Mouse (Mus musculus) liver, embryonic 12.5 days (tissue): ENCODE results near the gene Tardbp. TPM values are rescaled to one million over a fixed set of nuclear protein-coding genes. Genes with fewer than 3 reads are reported as not detected.

Source experiments
- ATAC-seq: fragments of 200-750 bp; cut with Nextera tagmentation; 2 replicates; pipeline ENCODE4 v1.8.0; 2017; ENCODE audit warnings: moderate number of reproducible peaks, mild to moderate bottlenecking, moderate library complexity
- H3K27ac ChIP-seq: fragments of 300-500 bp; sonication (generic); 2 replicates; pipeline ENCODE4 v1.5.1; 2016; ENCODE audit warnings: mild to moderate bottlenecking
- H3K27me3 ChIP-seq: fragments of 300-500 bp; sonication (generic); replicated peaks from 2 replicates; pipeline ENCODE4 v1.6.1; 2016; ENCODE audit warnings: mild to moderate bottlenecking, moderate library complexity
- H3K36me3 ChIP-seq: fragments of 300-500 bp; sonication (generic); 2 replicates; pipeline ENCODE4 v1.6.1; 2016; ENCODE audit warnings: mild to moderate bottlenecking, moderate library complexity
- H3K4me1 ChIP-seq: fragments of 300-500 bp; sonication (generic); 2 replicates; pipeline ENCODE4 v1.6.1; 2016
- H3K4me2 ChIP-seq: fragments of 300-500 bp; sonication (generic); 2 replicates; pipeline ENCODE4 v1.6.1; 2016; ENCODE audit warnings: mild to moderate bottlenecking, moderate library complexity
- H3K4me3 ChIP-seq: fragments of 300-500 bp; sonication (generic); 2 replicates; pipeline ENCODE4 v1.5.1; 2016; ENCODE audit warnings: mild to moderate bottlenecking, moderate library complexity
- H3K9ac ChIP-seq: fragments of 300-500 bp; sonication (generic); 2 replicates; pipeline ENCODE4 v1.6.1; 2016; ENCODE audit warnings: mild to moderate bottlenecking, moderate library complexity
- H3K9me3 ChIP-seq: fragments of 300-500 bp; sonication (generic); replicated peaks from 2 replicates; pipeline ENCODE4 v1.6.1; 2016; ENCODE audit warnings: mild to moderate bottlenecking, moderate library complexity
- WGBS: fragments of 180-500 bp; shearing (Covaris S2); methylation state at CpG from one replicate; pipeline ENCODE4 v1.1.7; 2016; ENCODE audit not compliant: insufficient replicate concordance; 5-methylcytosine and 5-hydroxymethylcytosine counted together
- polyA plus RNA-seq: library from polyadenylated mRNA; unstranded; fragments of >200 nt; fragmentation: Nextera tagmentation; extraction: Ambion mirVana; gene quantifications from 2 replicates; pipeline ENCODE4 v1.2.1, GENCODE M21; 2016

Gene Tardbp
- polyA plus RNA-seq, 1 experiment from 2014 or later, result 220 TPM

DNA sequence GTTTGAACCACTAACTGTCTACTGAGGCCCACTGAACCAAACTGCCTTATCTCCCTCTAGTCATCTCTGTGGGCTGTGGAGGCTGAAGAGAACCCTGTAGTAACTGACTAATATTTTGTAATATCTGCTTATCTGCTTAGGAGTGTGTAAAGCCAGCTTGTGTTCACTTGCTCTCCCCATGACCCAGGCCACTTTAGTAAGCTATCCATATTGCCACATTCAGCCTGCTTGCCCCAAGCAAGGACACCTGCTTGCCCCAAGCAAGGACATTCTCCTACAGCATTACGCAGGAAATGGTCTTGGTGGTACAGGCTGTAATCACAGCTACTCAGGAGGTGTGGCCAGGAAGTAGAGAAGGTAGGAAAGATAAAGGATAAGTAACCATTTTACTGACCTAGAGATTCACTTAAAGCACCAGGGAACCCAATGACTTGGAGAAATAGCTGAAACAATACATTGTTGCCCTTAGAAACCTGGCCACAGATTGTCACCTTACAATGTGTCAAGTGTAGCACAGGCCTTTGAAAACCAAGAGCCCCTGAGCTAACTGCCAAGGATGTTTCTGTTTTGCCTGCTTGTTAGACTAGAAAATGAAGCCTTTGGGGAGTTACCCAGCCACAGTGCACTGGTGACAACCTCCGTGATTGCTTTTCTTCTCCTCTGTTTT is 6.7 kb upstream of the Tardbp start:
- Histone ChIP-seq H3K4me1 (peaks cover 17% of the 10 kb centered on the region), H3K27ac (no peak overlapping the region), H3K4me2 (no peak overlapping the region), H3K9ac (no peak overlapping the region), H3K9me3 (no peaks in the 10 kb centered on the region), H3K27me3 (no peaks in the 10 kb centered on the region), H3K4me3 (no peak overlapping the region), H3K36me3 (no peaks in the 10 kb centered on the region)
- WGBS, result 31% methylated on average over 2 of the region's 2 CpGs
- ATAC-seq, result peak; percentile 42; the same call in 1 of the 2 replicates

GRCm38 (mm10) chr4:148632013-148632692 is 5.3 kb upstream of the Tardbp start:
- Histone ChIP-seq H3K27ac (no peak overlapping the region), H3K9me3 (no peaks in the 10 kb centered on the region), H3K27me3 (no peaks in the 10 kb centered on the region), H3K9ac (no peak overlapping the region), H3K36me3 (no peaks in the 10 kb centered on the region), H3K4me2 (no peak overlapping the region), H3K4me3 (no peak overlapping the region), H3K4me1 (peaks cover 15% of the 10 kb centered on the region)
- 68% methylated on average over 3 of the region's 3 CpGs for WGBS
- no peak for ATAC-seq

DNA sequence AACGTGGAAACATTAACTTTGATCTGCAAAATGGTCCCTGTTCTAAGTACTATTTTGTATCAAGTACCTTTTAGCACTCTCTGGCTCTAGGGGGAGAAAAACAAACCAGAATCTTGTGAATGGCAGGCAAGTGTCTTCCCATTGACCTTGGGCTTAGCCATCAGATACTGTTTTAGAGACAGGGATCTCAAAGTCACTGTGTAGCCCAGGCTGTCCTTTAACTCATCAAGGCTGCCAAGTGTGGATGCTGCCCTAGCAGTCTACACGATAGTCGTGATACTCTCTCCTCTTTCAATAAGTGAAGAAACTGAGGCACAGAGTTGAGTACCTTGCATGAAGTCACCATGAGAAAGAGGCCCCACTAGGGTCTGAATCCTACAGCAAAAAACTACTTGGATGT is 427 bp upstream of the Tardbp start:
- WGBS, result 60% methylated on average over 3 of the region's 3 CpGs
- Histone ChIP-seq H3K4me1 (peaks cover 35% of the 10 kb centered on the region), H3K27me3 (no peaks in the 10 kb centered on the region), H3K9ac (peak overlapping the region; percentile 98), H3K36me3 (peaks cover 30% of the 10 kb centered on the region), H3K27ac (peak overlapping the region; percentile 46; the same call in 1 of the 2 replicates), H3K9me3 (no peaks in the 10 kb centered on the region), H3K4me2 (peak overlapping the region; percentile 91), H3K4me3 (peak overlapping the region; percentile 86)
- peak; percentile 8 for ATAC-seq

- H3K4me1 ChIP-seq, result peaks cover 39% of the 10 kb centered on the region
- peak overlapping the region; percentile 91 for H3K4me2 ChIP-seq
- peak overlapping the region; percentile 93 for H3K27ac ChIP-seq
- WGBS, result under 1% methylated on average over 54 of the region's 57 CpGs
- H3K9ac ChIP-seq, result peak overlapping the region; percentile 98
- H3K9me3 ChIP-seq, result no peaks in the 10 kb centered on the region
- ATAC-seq, result peak; percentile 70
- H3K27me3 ChIP-seq, result no peaks in the 10 kb centered on the region
- peaks cover 43% of the 10 kb centered on the region for H3K36me3 ChIP-seq
- peak overlapping the region; percentile 86 for H3K4me3 ChIP-seq
Observed at GRCm38 (mm10) chr4:148625756-148626622, 830 bp downstream of the Tardbp start.

DNA sequence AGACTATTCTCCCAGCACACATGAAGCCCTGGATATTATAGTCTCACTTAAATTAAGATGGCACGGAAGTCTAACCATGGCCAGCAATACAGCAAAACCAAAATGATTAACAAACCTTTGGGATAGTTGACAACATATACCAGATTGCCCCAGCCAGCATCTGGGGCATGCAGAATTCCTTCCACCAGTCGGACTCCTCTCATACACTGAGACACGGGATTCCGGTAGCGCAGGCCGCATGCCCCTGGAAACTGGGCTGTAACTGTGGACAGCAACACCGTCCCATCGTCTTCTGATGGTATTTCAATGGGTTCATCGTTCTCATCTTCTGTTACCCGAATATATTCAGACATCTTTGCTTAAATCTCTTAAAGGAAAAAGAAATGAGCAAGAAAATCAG is 1.8 kb downstream of the Tardbp start:
- peak overlapping the region; percentile 91 for H3K4me2 ChIP-seq
- peaks cover 53% of the 10 kb centered on the region for H3K36me3 ChIP-seq
- H3K27me3 ChIP-seq, result no peaks in the 10 kb centered on the region
- H3K9ac ChIP-seq, result peak overlapping the region; percentile 98
- peaks cover 41% of the 10 kb centered on the region for H3K4me1 ChIP-seq
- H3K4me3 ChIP-seq, result peak overlapping the region; percentile 86
- peak overlapping the region; percentile 7; the same call in 1 of the 2 replicates for H3K27ac ChIP-seq
- WGBS, result 73% methylated on average over 10 of the region's 10 CpGs
- no peak for ATAC-seq
- H3K9me3 ChIP-seq, result no peaks in the 10 kb centered on the region

DNA sequence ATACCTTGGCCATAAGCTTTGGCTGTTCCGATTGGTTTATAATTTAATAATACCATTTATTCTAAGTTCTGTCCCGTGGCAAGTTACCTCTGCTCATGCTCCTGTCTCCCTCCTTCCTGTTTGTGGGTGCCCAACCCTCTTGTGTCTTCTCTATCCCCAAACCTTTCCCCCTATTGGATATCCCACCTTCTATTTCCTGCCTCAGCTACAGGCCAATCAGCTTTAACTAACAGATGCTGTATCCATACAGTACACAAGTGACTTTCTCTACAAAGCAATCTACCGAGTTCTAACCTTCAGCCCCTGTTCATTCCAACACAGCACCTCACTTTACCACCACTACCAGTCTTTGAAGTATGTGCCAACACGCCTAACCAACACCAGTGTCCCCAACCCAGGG is 3.2 kb downstream of the Tardbp start:
- H3K9me3 ChIP-seq, result no peaks in the 10 kb centered on the region
- WGBS, result 72% methylated on average over 4 of the region's 4 CpGs
- no peak overlapping the region for H3K27ac ChIP-seq
- peaks cover 67% of the 10 kb centered on the region for H3K36me3 ChIP-seq
- H3K9ac ChIP-seq, result 0 out of 2 replicates have a peak overlapping the region, but pooled peaks have one; percentile 1
- H3K4me2 ChIP-seq, result peak overlapping the region; percentile 91
- no peaks in the 10 kb centered on the region for H3K27me3 ChIP-seq
- H3K4me1 ChIP-seq, result peaks cover 44% of the 10 kb centered on the region
- no peak overlapping the region; the same call in none of the 2 replicates for H3K4me3 ChIP-seq
- ATAC-seq, result no peak

DNA sequence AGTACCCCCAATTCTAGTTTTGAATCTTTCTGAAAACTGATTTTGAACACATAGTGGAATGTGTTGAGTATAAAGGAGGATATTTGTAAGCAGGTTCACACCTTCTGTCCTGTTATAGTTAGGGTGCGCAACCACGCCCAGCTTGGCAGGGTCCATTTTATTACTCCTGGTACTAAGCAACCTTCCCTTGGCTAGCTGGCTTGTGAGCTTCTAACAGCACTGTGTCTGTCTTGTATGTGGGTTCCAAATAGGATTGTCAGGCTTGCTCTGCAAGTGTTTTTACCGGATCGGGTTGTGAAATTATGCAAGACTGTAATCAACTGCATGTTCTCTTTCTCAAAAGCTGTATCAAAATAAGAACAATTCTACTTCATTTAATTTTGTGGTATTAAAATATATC is 4.3 kb downstream of the Tardbp start:
- peaks cover 42% of the 10 kb centered on the region for H3K4me1 ChIP-seq
- H3K36me3 ChIP-seq, result peaks cover 76% of the 10 kb centered on the region
- no peak overlapping the region for H3K9ac ChIP-seq
- WGBS, result 93% methylated on average over 4 of the region's 4 CpGs
- H3K9me3 ChIP-seq, result no peaks in the 10 kb centered on the region
- no peak overlapping the region for H3K27ac ChIP-seq
- H3K27me3 ChIP-seq, result no peaks in the 10 kb centered on the region
- H3K4me3 ChIP-seq, result no peak overlapping the region
- H3K4me2 ChIP-seq, result no peak overlapping the region
- no peak for ATAC-seq

- no peaks in the 10 kb centered on the region for H3K27me3 ChIP-seq
- H3K27ac ChIP-seq, result no peak overlapping the region
- 88% methylated on average over 1 of the region's 1 CpGs for WGBS
- no peaks in the 10 kb centered on the region for H3K9me3 ChIP-seq
- no peak overlapping the region for H3K4me3 ChIP-seq
- H3K4me2 ChIP-seq, result no peak overlapping the region
- H3K36me3 ChIP-seq, result peaks cover 93% of the 10 kb centered on the region
- peaks cover 38% of the 10 kb centered on the region for H3K4me1 ChIP-seq
- H3K9ac ChIP-seq, result no peak overlapping the region
- ATAC-seq, result no peak
Observed at GRCm38 (mm10) chr4:148620718-148621117, 6.1 kb downstream of the Tardbp start.

GRCm38 (mm10) chr4:148619805-148620204 is 7.0 kb downstream of the Tardbp start:
- H3K4me1 ChIP-seq, result peaks cover 31% of the 10 kb centered on the region
- 73% methylated on average over 1 of the region's 1 CpGs for WGBS
- no peak overlapping the region for H3K4me2 ChIP-seq
- H3K9me3 ChIP-seq, result no peaks in the 10 kb centered on the region
- no peak overlapping the region for H3K27ac ChIP-seq
- no peak overlapping the region for H3K4me3 ChIP-seq
- no peak overlapping the region for H3K9ac ChIP-seq
- peaks cover 98% of the 10 kb centered on the region for H3K36me3 ChIP-seq
- ATAC-seq, result no peak
- no peaks in the 10 kb centered on the region for H3K27me3 ChIP-seq

DNA sequence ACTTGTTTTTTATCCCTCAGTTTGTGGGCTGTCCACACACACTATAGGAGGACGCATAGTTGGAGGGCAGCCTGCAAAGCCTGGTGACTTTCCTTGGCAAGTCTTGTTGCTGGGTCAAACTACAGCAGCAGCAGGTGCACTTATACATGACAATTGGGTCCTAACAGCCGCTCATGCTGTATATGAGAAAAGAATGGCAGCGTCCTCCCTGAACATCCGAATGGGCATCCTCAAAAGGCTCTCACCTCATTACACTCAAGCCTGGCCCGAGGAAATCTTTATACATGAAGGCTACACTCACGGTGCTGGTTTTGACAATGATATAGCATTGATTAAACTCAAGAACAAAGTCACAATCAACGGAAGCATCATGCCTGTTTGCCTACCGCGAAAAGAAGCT is 13.1 kb downstream of the Tardbp start:
- Histone ChIP-seq H3K36me3 (peaks cover 79% of the 10 kb centered on the region), H3K27ac (no peak overlapping the region), H3K4me3 (no peak overlapping the region), H3K4me2 (no peak overlapping the region), H3K9me3 (no peaks in the 10 kb centered on the region), H3K27me3 (no peaks in the 10 kb centered on the region), H3K9ac (no peak overlapping the region), H3K4me1 (peaks cover 4% of the 10 kb centered on the region)
- 81% methylated on average over 9 of the region's 9 CpGs for WGBS
- ATAC-seq, result 0 out of 2 replicates have a peak, but pooled peaks have one; percentile 11

GRCm38 (mm10) chr4:148612557-148612956 is 14.3 kb downstream of the Tardbp start:
- no peak for ATAC-seq
- 69% methylated on average over 4 of the region's 4 CpGs for WGBS
- H3K9ac ChIP-seq, result no peak overlapping the region
- no peak overlapping the region for H3K4me2 ChIP-seq
- no peak overlapping the region for H3K4me3 ChIP-seq
- peaks cover 70% of the 10 kb centered on the region for H3K36me3 ChIP-seq
- peaks cover 4% of the 10 kb centered on the region for H3K4me1 ChIP-seq
- H3K27ac ChIP-seq, result no peak overlapping the region
- H3K27me3 ChIP-seq, result no peaks in the 10 kb centered on the region
- no peaks in the 10 kb centered on the region for H3K9me3 ChIP-seq
